Comparison of ENCODE assay signal across 12 mouse cellular contexts in the genomic region with DNA sequence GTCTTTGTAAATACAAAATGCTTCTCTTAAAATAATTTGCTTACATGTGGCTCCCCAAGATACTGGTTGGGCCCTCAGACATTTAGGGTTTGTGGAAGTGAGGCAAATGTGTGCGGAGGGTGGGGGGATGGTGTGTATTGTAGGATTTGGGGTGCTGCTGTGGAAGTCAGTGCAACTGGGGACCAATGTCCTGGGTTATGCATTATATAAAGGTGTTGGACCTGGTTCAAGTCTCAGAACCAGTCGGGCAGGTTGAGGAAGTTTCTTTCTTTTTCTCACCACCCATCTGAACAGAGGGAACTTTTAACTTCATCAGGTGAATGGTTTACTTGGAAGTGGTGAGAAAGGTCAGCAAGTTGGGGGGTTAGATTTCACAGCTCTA.
DNase-seq lines count a peak whose midpoint lies in the region; ATAC-seq and TF ChIP-seq lines count a peak whose summit lies in the region.
"Had no signal": no experiment of that assay in that cellular context is flagged by ENCODE, and none has a peak within 500 bp of the region (broad histone marks: within the 10 kb centered on the region; RNA-seq: fewer than 3 reads in every experiment).

No protein-coding gene starts in this region.

- 0 out of 2 replicates have a peak, but pooled peaks have one; percentile 10 for ATAC-seq in neural tube, embryonic 13.5 days (ENCODE audit: low read depth)
- ATAC-seq in limb, embryonic 15.5 days (ENCODE audit: insufficient number of reproducible peaks, low FRiP score, low TSS enrichment, low read depth) = no peak

- no peak overlapping the region; the same call in 1 of the 2 replicates for H3K4me2 ChIP-seq in neural tube, embryonic 13.5 days
- H3K4me2 ChIP-seq in limb, embryonic 15.5 days = no peak overlapping the region
- H3K4me2 ChIP-seq: liver, embryonic 13.5 days had no signal

- no peak for TF ChIP-seq CTCF in kidney, adult 2 months (conservative IDR thresholded peaks at IDR 0.05; ENCODE audit: insufficient read depth, insufficient read length, low read depth, low read length)
- TF ChIP-seq CTCF in small intestine, adult 2 months (IDR thresholded peaks at IDR 0.05; ENCODE audit: extremely low read depth, insufficient read length, insufficient replicate concordance, low read depth, low read length) = no peak

- H3K4me3 ChIP-seq in neural tube, embryonic 13.5 days = no peak overlapping the region
- no peak overlapping the region for H3K4me3 ChIP-seq in kidney, adult 2 months (ENCODE audit: insufficient read depth, low read depth, low read length)
- no peak overlapping the region for H3K4me3 ChIP-seq in limb, embryonic 15.5 days
- no peak overlapping the region for H3K4me3 ChIP-seq in small intestine, adult 2 months (ENCODE audit: low read depth, low read length)
- H3K4me3 ChIP-seq: liver, embryonic 13.5 days had no signal

- H3K9ac ChIP-seq in neural tube, embryonic 13.5 days = no peak overlapping the region
- H3K9ac ChIP-seq in limb, embryonic 15.5 days = no peak overlapping the region
- H3K9ac ChIP-seq: liver, embryonic 13.5 days had no signal

- H3K27ac ChIP-seq in neural tube, embryonic 13.5 days (replicated peaks) = peak overlapping the region; percentile 75; the same call in 1 of the 2 replicates
- H3K27ac ChIP-seq in kidney, adult 2 months (ENCODE audit: insufficient read depth, low read depth, low read length) = peak overlapping the region; percentile 69
- H3K27ac ChIP-seq in limb, embryonic 15.5 days = peak overlapping the region; percentile 65
- peak overlapping the region; percentile 23; the same call in 1 of the 2 replicates for H3K27ac ChIP-seq in small intestine, adult 2 months (ENCODE audit: insufficient read depth, low read depth, low read length)
- H3K27ac ChIP-seq: liver, embryonic 13.5 days had no signal

- 75% methylated on average over 2 of the region's 2 CpGs for WGBS in neural tube, embryonic 13.5 days
- 52% methylated on average over 2 of the region's 2 CpGs for WGBS in kidney, adult 2 months
- WGBS in limb, embryonic 15.5 days = 47% methylated on average over 2 of the region's 2 CpGs
- 25% methylated on average over 2 of the region's 2 CpGs for WGBS in small intestine, adult 2 months

- no peak for DNase-seq in neural tube, embryonic 10.5 days (ENCODE audit: extremely low spot score, low spot score)
- DNase-seq in kidney, adult 2 months = peak; percentile 72
- no peak for DNase-seq in heart, adult 8-10 months (ENCODE audit: low spot score)
- DNase-seq in gastrocnemius, postnatal 25 days = no peak
- DNase-seq in left cerebral cortex, adult 9 months (ENCODE audit: low spot score in 2 of 2) = no peak
- DNase-seq: layer of hippocampus, adult 9-11 months; liver, embryonic 13.5 days; spleen, adult 18-20 months; thymus, postnatal 36 days had no signal

- H3K36me3 ChIP-seq in neural tube, embryonic 13.5 days = no peaks in the 10 kb centered on the region
- H3K36me3 ChIP-seq in kidney, adult 2 months (ENCODE audit: control insufficient read depth, insufficient read depth, low read length) = no peaks in the 10 kb centered on the region
- no peaks in the 10 kb centered on the region for H3K36me3 ChIP-seq in limb, embryonic 15.5 days
- H3K36me3 ChIP-seq in small intestine, adult 2 months (ENCODE audit: control insufficient read depth, insufficient read depth, low read length) = no peaks in the 10 kb centered on the region
- H3K36me3 ChIP-seq: liver, embryonic 13.5 days had no signal

- no peak for TF ChIP-seq POLR2A in kidney, adult 2 months (IDR thresholded peaks at IDR 0.05; ENCODE audit: low read depth, low read length)
- TF ChIP-seq POLR2A in small intestine, adult 2 months (IDR thresholded peaks at IDR 0.05; ENCODE audit: low read depth, low read length) = no peak

- peaks cover 36% of the 10 kb centered on the region for H3K4me1 ChIP-seq in neural tube, embryonic 13.5 days (replicated peaks)
- H3K4me1 ChIP-seq in kidney, adult 2 months (ENCODE audit: control insufficient read depth, insufficient read depth, low read length) = peaks cover 9% of the 10 kb centered on the region; the same call in 1 of the 2 replicates
- peaks cover 30% of the 10 kb centered on the region for H3K4me1 ChIP-seq in limb, embryonic 15.5 days
- H3K4me1 ChIP-seq in small intestine, adult 2 months (ENCODE audit: control insufficient read depth, insufficient read depth, insufficient read length, low read length) = peaks cover 24% of the 10 kb centered on the region; the same call in 1 of the 2 replicates
- H3K4me1 ChIP-seq: liver, embryonic 13.5 days had no signal

- no peaks in the 10 kb centered on the region for H3K9me3 ChIP-seq in neural tube, embryonic 13.5 days
- H3K9me3 ChIP-seq in limb, embryonic 15.5 days = no peaks in the 10 kb centered on the region
- H3K9me3 ChIP-seq: liver, embryonic 13.5 days had no signal

- H3K27me3 ChIP-seq in neural tube, embryonic 13.5 days = peaks cover 38% of the 10 kb centered on the region
- H3K27me3 ChIP-seq in kidney, adult 2 months (replicated peaks; ENCODE audit: control insufficient read depth, insufficient read depth, low read length) = no peaks in the 10 kb centered on the region
- H3K27me3 ChIP-seq in limb, embryonic 15.5 days = no peaks in the 10 kb centered on the region
- H3K27me3 ChIP-seq in small intestine, adult 2 months (ENCODE audit: control insufficient read depth, insufficient read depth, low read length) = no peaks in the 10 kb centered on the region
- H3K27me3 ChIP-seq: liver, embryonic 13.5 days had no signal

Comparison
In these comparisons a context has a peak if more than half of its experiments do, and no peak if none do; other contexts are left out.
1. H3K27ac ChIP-seq: peak in every context shown above with its lines; median percentile 75 in neural tube, embryonic 13.5 days; 69 in kidney, adult 2 months; 65 in limb, embryonic 15.5 days; 23 in small intestine, adult 2 months.